Mouse (Mus musculus): Measurements from ENCODE around the gene Gbe1. TPM values are rescaled to one million over a fixed set of nuclear protein-coding genes. Genes with fewer than 3 reads are reported as not detected.
A peak's percentile ranks its signal among the peaks of the same experiment; 100 is the strongest.

Gbe1 gene
- polyA plus RNA-seq, 1 experiment from 2014 or later, result 35.8 TPM

DNA sequence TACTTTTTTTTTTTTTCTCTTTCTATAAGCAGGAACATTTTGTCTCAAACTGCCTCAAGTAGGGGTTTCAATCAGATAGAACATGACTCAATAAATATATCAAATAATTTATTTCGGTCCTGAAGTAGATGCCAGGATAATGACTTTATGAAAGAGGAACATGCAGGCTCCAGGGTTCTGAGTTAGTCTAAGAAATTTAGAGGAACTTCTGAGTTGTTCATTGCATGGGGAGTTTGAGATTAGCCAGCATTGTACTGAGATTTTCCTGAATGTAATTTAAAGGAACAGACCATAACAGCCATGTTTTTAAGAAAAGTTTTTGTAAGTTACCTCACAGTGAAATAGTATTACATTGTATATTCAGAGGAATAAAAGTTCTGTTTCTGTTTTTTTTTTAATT, 71.7 kb downstream of the Gbe1 start:
- WGBS, result 87% methylated on average over 1 of the region's 1 CpGs
- no peaks in the 10 kb centered on the region for H3K27me3 ChIP-seq (ENCODE audit: insufficient read depth, low read length)
- no peaks in the 10 kb centered on the region for H3K4me1 ChIP-seq (replicated peaks; ENCODE audit: insufficient read depth, low read length)
- no peak overlapping the region for H3K4me3 ChIP-seq (replicated peaks; ENCODE audit: low read depth, low read length)
- no peaks in the 10 kb centered on the region for H3K36me3 ChIP-seq (ENCODE audit: insufficient read depth, low read length)
- H3K9ac ChIP-seq (ENCODE audit: low read depth, low read length), result no peak overlapping the region
- no peak for DNase-seq (ENCODE audit: low spot score)
- no peak for ATAC-seq (replicated peaks; ENCODE audit: low FRiP score, low read depth)
- no peak overlapping the region for H3K4me2 ChIP-seq (ENCODE audit: low read length)
- TF ChIP-seq CTCF (IDR thresholded peaks at IDR 0.05; ENCODE audit: low read depth), result no peak
- H3K27ac ChIP-seq, result no peak overlapping the region
- no peaks in the 10 kb centered on the region for H3K9me3 ChIP-seq (replicated peaks; ENCODE audit: low read length)

DNA sequence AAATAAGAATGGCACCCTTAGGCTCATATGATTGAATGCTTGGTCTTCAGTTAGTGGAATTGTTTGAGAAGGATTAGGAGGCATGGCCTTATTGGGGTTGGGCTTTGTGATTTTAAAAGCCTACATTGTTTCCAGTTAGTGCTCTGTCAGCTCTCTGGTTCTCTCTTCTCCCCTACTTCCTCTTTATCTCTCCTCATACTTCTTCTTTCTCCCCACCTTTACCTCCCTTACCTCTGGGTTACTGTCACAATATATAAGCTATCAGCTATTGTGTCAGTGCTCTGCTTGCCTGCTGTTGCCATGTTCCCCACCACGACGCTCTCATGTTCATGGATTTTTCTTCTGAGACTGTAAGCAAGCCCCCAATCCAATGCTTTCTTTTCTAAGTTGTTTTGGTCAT, 73.6 kb downstream of the Gbe1 start:
- H3K4me2 ChIP-seq (ENCODE audit: low read length), result no peak overlapping the region
- 96% methylated on average over 2 of the region's 2 CpGs for WGBS
- H3K27ac ChIP-seq, result no peak overlapping the region
- H3K27me3 ChIP-seq (ENCODE audit: insufficient read depth, low read length), result no peaks in the 10 kb centered on the region
- DNase-seq (ENCODE audit: low spot score) (no peak), ATAC-seq (replicated peaks; ENCODE audit: low FRiP score, low read depth) (no peak)
- H3K9ac ChIP-seq (ENCODE audit: low read depth, low read length), result no peak overlapping the region
- H3K36me3 ChIP-seq (ENCODE audit: insufficient read depth, low read length), result no peaks in the 10 kb centered on the region
- no peaks in the 10 kb centered on the region for H3K9me3 ChIP-seq (replicated peaks; ENCODE audit: low read length)
- no peak overlapping the region for H3K4me3 ChIP-seq (replicated peaks; ENCODE audit: low read depth, low read length)
- no peaks in the 10 kb centered on the region for H3K4me1 ChIP-seq (replicated peaks; ENCODE audit: insufficient read depth, low read length)
- no peak for TF ChIP-seq CTCF (IDR thresholded peaks at IDR 0.05; ENCODE audit: low read depth)

DNA sequence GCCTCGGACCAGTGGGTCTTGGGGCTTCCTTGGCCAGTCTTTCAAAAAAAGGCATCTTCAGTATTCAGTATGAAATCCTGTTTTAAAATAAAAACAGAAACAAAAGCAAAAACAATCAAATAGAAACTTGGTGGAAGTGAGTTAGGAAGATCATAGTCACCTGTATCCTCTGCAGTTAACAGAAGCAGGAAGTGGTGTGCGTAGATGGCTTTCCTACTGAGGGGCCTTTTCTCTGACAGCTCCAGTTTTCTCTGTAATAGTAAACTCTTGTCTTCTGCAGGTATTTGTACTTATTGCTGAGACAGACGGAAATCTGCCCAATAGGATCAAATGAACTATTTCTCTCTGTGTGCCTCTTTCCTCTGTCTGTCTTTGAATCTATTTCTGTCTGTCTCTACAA, 81.5 kb downstream of the Gbe1 start:
- Histone ChIP-seq H3K36me3 (ENCODE audit: insufficient read depth, low read length) (no peaks in the 10 kb centered on the region), H3K27me3 (ENCODE audit: insufficient read depth, low read length) (no peaks in the 10 kb centered on the region), H3K4me2 (ENCODE audit: low read length) (no peak overlapping the region), H3K4me3 (replicated peaks; ENCODE audit: low read depth, low read length) (no peak overlapping the region), H3K4me1 (replicated peaks; ENCODE audit: insufficient read depth, low read length) (no peaks in the 10 kb centered on the region), H3K9ac (ENCODE audit: low read depth, low read length) (no peak overlapping the region), H3K9me3 (replicated peaks; ENCODE audit: low read length) (no peaks in the 10 kb centered on the region), H3K27ac (no peak overlapping the region)
- DNase-seq (ENCODE audit: low spot score) (no peak), ATAC-seq (replicated peaks; ENCODE audit: low FRiP score, low read depth) (no peak)
- no peak for TF ChIP-seq CTCF (IDR thresholded peaks at IDR 0.05; ENCODE audit: low read depth)
- 90% methylated on average over 3 of the region's 3 CpGs for WGBS

DNA sequence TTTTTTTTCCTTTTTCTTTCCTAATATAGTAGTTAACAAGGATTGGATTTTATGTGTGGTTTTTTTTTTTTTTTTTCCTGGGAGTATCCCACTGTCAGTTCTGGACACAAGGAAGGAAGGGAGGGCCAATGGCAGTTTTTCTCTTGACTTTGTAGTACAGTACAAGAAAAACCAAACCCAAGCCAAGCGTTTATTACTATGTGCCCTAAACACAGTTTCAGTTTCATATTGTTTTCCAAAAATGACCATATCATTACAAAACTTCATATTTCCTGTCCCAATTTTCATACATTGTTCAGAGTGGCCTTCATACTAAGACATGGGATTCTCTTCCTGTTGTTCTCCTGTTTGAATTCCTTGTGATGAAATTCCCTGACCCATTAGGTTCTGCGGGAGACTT, 94.0 kb downstream of the Gbe1 start:
- DNase-seq (ENCODE audit: low spot score), result no peak
- Histone ChIP-seq H3K4me2 (ENCODE audit: low read length) (no peak overlapping the region), H3K36me3 (ENCODE audit: insufficient read depth, low read length) (no peaks in the 10 kb centered on the region), H3K9ac (ENCODE audit: low read depth, low read length) (no peak overlapping the region), H3K4me3 (replicated peaks; ENCODE audit: low read depth, low read length) (no peak overlapping the region), H3K4me1 (replicated peaks; ENCODE audit: insufficient read depth, low read length) (no peaks in the 10 kb centered on the region), H3K27ac (no peak overlapping the region), H3K27me3 (ENCODE audit: insufficient read depth, low read length) (no peaks in the 10 kb centered on the region), H3K9me3 (replicated peaks; ENCODE audit: low read length) (no peaks in the 10 kb centered on the region)
- no peak for TF ChIP-seq CTCF (IDR thresholded peaks at IDR 0.05; ENCODE audit: low read depth)
- ATAC-seq (replicated peaks; ENCODE audit: low FRiP score, low read depth), result no peak
- WGBS, result 89% methylated on average over 2 of the region's 2 CpGs

DNA sequence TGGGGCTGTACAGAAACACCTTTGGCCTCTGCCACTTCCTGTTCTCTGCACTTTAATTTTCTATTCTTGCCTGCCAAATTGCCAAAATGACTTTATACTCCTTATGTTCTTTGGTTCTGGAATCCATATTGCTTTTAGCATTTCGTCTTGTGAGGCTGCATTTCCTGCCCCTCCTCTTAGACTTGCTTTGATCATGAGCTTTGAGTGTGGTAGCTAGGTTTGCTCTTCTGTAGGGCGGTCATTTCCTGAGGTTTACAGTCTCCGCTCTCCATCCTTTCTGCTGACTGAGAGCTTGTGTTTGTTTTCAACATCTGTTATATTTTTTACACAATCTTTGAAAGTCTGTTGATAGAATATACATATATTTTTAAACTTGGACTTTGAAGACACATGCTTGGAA, 107.3 kb downstream of the Gbe1 start:
- TF ChIP-seq CTCF (IDR thresholded peaks at IDR 0.05; ENCODE audit: low read depth), result no peak

DNA sequence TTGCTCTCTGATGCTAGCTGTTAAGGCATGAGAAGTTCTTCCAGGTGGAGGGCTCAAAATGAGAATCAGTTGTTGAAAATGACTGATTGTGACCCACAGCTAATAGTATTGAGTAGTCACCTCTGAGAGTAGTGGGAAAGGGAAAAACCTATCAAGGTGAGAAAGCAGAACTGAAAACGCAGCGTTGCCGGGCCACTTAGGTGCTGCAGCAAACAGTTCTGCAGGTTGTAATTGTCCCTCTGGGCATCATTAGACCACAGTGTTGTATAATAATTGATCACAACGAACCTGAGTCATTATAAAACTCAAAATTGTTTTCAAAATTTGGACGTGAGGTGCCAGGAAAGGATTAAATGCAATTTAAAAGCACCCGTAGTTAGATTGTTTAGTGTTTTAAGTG, 135.8 kb downstream of the Gbe1 start:
- no peaks in the 10 kb centered on the region for H3K36me3 ChIP-seq (ENCODE audit: insufficient read depth, low read length)
- 71% methylated on average over 6 of the region's 6 CpGs for WGBS

More for the DNA sequence above, 107.3 kb downstream of the Gbe1 start:
- no peak overlapping the region for H3K4me2 ChIP-seq (ENCODE audit: low read length)
- H3K9me3 ChIP-seq (replicated peaks; ENCODE audit: low read length), result no peaks in the 10 kb centered on the region
- no peak overlapping the region for H3K4me3 ChIP-seq (replicated peaks; ENCODE audit: low read depth, low read length)
- no peaks in the 10 kb centered on the region for H3K36me3 ChIP-seq (ENCODE audit: insufficient read depth, low read length)
- no peak overlapping the region for H3K27ac ChIP-seq
- DNase-seq (ENCODE audit: low spot score) (no peak), ATAC-seq (replicated peaks; ENCODE audit: low FRiP score, low read depth) (no peak)
- H3K4me1 ChIP-seq (replicated peaks; ENCODE audit: insufficient read depth, low read length), result no peaks in the 10 kb centered on the region
- no peaks in the 10 kb centered on the region for H3K27me3 ChIP-seq (ENCODE audit: insufficient read depth, low read length)
- WGBS, result 63% methylated on average over 3 of the region's 3 CpGs
- H3K9ac ChIP-seq (ENCODE audit: low read depth, low read length), result no peak overlapping the region

DNA sequence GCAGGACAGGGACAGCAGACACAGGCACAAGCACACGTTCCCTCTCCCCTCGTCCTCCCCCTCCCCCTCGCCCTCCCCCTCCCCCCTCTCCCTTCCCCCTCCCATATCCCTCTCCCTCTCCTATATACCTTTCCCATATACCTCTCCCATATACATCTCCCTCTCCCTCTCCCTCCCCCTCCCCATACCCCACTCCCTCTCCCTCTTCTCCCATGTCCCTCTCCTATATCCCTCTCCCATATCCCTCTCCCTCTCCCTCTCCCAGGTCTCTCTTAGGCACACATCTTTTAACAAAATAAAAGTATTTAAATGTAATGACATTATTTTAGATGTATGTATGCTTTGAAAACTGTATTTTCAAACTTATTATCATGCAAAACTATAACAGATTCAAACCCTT, 161.8 kb downstream of the Gbe1 start:
- no peaks in the 10 kb centered on the region for H3K4me1 ChIP-seq (replicated peaks; ENCODE audit: insufficient read depth, low read length)
- no peaks in the 10 kb centered on the region for H3K36me3 ChIP-seq (ENCODE audit: insufficient read depth, low read length)
- ATAC-seq (replicated peaks; ENCODE audit: low FRiP score, low read depth) (no peak), DNase-seq (ENCODE audit: low spot score) (peak; percentile 4)
- no peak overlapping the region for H3K4me3 ChIP-seq (replicated peaks; ENCODE audit: low read depth, low read length)
- no peak overlapping the region for H3K27ac ChIP-seq
- no peak overlapping the region for H3K9ac ChIP-seq (ENCODE audit: low read depth, low read length)
- no peaks in the 10 kb centered on the region for H3K27me3 ChIP-seq (ENCODE audit: insufficient read depth, low read length)
- 22% methylated on average over 2 of the region's 3 CpGs for WGBS
- H3K4me2 ChIP-seq (ENCODE audit: low read length), result no peak overlapping the region
- TF ChIP-seq CTCF (IDR thresholded peaks at IDR 0.05; ENCODE audit: low read depth), result no peak
- no peaks in the 10 kb centered on the region for H3K9me3 ChIP-seq (replicated peaks; ENCODE audit: low read length)

More for the DNA sequence above, 135.8 kb downstream of the Gbe1 start:
- Histone ChIP-seq H3K9ac (ENCODE audit: low read depth, low read length) (no peak overlapping the region), H3K4me1 (replicated peaks; ENCODE audit: insufficient read depth, low read length) (no peaks in the 10 kb centered on the region), H3K27ac (no peak overlapping the region), H3K9me3 (replicated peaks; ENCODE audit: low read length) (no peaks in the 10 kb centered on the region), H3K27me3 (ENCODE audit: insufficient read depth, low read length) (no peaks in the 10 kb centered on the region), H3K4me3 (replicated peaks; ENCODE audit: low read depth, low read length) (no peak overlapping the region), H3K4me2 (ENCODE audit: low read length) (no peak overlapping the region)
- DNase-seq (ENCODE audit: low spot score), result no peak
- no peak for ATAC-seq (replicated peaks; ENCODE audit: low FRiP score, low read depth)
- no peak for TF ChIP-seq CTCF (IDR thresholded peaks at IDR 0.05; ENCODE audit: low read depth)

Data from kidney, postnatal 0 days (tissue).